Mouse (Mus musculus): ENCODE results near the gene Prkn.

The Prkn gene

GRCm38 (mm10) chr17:12044222-12044621, 1204.0 kb downstream of the Prkn start:
- CTCF ChIA-PET = interaction anchor here (0.8 to 1.4 kb wide), 2 partner anchors 8 to 1006 kb away, joined by 3 to 7 read pairs; no protein-coding TSS in a partner anchor

- CTCF ChIA-PET = no interaction called here
These were observed 1205.7 kb downstream of the Prkn start for GRCm38 (mm10) chr17:12045861-12046273.

GRCm38 (mm10) chr17:12047032-12047431, 1206.8 kb downstream of the Prkn start:
- CTCF ChIA-PET = no interaction called here

GRCm38 (mm10) chr17:12047523-12047922, 1207.3 kb downstream of the Prkn start:
- CTCF ChIA-PET = no interaction called here

- CTCF ChIA-PET = no interaction called here
These were observed 1208.7 kb downstream of the Prkn start for GRCm38 (mm10) chr17:12048695-12049490.

- CTCF ChIA-PET = no interaction called here
These were observed 1210.1 kb downstream of the Prkn start for GRCm38 (mm10) chr17:12050261-12050660.

- CTCF ChIA-PET = no interaction called here
These were observed 1210.8 kb downstream of the Prkn start for GRCm38 (mm10) chr17:12051031-12051430.

GRCm38 (mm10) chr17:12052651-12053050, 1212.5 kb downstream of the Prkn start:
- CTCF ChIA-PET = no interaction called here

- CTCF ChIA-PET = interaction anchor here (0.5 to 0.6 kb wide), 2 partner anchors 98 to 1837 kb away, joined by 3 to 4 read pairs; no protein-coding TSS in a partner anchor
These were observed 1218.9 kb downstream of the Prkn start for GRCm38 (mm10) chr17:12059041-12059440.

- CTCF ChIA-PET = no interaction called here
These were observed 1221.2 kb downstream of the Prkn start for GRCm38 (mm10) chr17:12061381-12061780.

- CTCF ChIA-PET = no interaction called here
These were observed 1222.7 kb downstream of the Prkn start for GRCm38 (mm10) chr17:12062861-12063260.

GRCm38 (mm10) chr17:12063533-12063932, 1223.3 kb downstream of the Prkn start:
- CTCF ChIA-PET = no interaction called here

GRCm38 (mm10) chr17:12066054-12066453, 1225.9 kb downstream of the Prkn start:
- CTCF ChIA-PET = no interaction called here

- CTCF ChIA-PET = no interaction called here
These were observed 1236.6 kb downstream of the Prkn start for GRCm38 (mm10) chr17:12076816-12077215.

- CTCF ChIA-PET = interaction anchor here (0.6 to 0.7 kb wide), 2 partner anchors 73 to 90 kb away, joined by 3 to 4 read pairs; no protein-coding TSS in a partner anchor
These were observed 1240.7 kb downstream of the Prkn start for GRCm38 (mm10) chr17:12080656-12081495.

GRCm38 (mm10) chr17:12082201-12082600, 1242.0 kb downstream of the Prkn start:
- CTCF ChIA-PET = no interaction called here

- CTCF ChIA-PET = no interaction called here
These were observed 1250.2 kb downstream of the Prkn start for GRCm38 (mm10) chr17:12090261-12090927.

GRCm38 (mm10) chr17:12092901-12093564, 1252.8 kb downstream of the Prkn start:
- CTCF ChIA-PET = interaction anchor here (0.6 kb wide), 1 partner anchor 456 kb away, joined by 3 read pairs; no protein-coding TSS in a partner anchor

GRCm38 (mm10) chr17:12094016-12094415, 1253.8 kb downstream of the Prkn start:
- CTCF ChIA-PET = no interaction called here

GRCm38 (mm10) chr17:12094827-12095590, 1254.8 kb downstream of the Prkn start:
- CTCF ChIA-PET = no interaction called here

GRCm38 (mm10) chr17:12099415-12099814, 1259.2 kb downstream of the Prkn start:
- CTCF ChIA-PET = no interaction called here

Measured in spleen, embryonic (tissue).